Mouse (Mus musculus) bone marrow, adult 2 months (tissue): ENCODE data around the gene S100a6.

ENCODE experiments used
- CTCF ChIP-seq: fragments of 200-500 bp; IDR thresholded peaks from 2 replicates; pipeline ENCODE4 v1.5.1; 2011; ENCODE audit warnings: low read length, control low read depth; ENCODE audit not compliant: control insufficient read depth, insufficient read depth
- POLR2A ChIP-seq: fragments of 200-500 bp; IDR thresholded peaks from 2 replicates; pipeline ENCODE4 v1.6.1; 2011; ENCODE audit warnings: low read depth, mild to moderate bottlenecking, control low read depth, low read length, borderline replicate concordance; ENCODE audit not compliant: control insufficient read depth

DNA sequence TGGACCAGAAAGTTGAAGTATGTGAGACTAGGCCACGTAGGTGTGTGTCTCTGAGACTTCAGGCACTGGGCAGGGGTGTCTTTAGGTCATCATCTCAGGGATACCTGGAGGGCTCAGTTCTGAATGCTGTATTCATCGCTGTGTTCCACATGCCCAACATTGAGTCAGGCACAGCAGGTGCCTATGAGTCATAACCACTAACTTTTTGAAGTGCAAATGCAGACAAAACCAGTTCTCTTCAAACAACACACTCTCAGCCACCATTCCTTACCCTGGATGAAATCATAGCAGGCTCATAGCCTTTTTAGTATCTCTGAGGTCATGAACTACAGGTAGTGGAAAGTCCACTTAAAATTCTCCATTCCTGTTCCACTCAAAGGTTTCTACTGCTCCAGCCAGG lies 16.6 kb downstream of the S100a6 start:
- TF ChIP-seq CTCF (no peak), POLR2A (no peak)
